Mouse (Mus musculus) large intestine, adult 2 months (tissue): Measurements from ENCODE around the gene Fblim1. TPM values are rescaled to one million over a fixed set of nuclear protein-coding genes. Genes with fewer than 3 reads are reported as not detected.

Experiments
- DNase-seq: peaks from one replicate; pipeline ENCODE4 v3.0.0-alpha.2; 2012; ENCODE audit warnings: low read depth, low spot score
- WGBS: fragments of 180-500 bp; shearing (Covaris S2); methylation state at CpG from one replicate; pipeline ENCODE4 v1.1.7; 2018; 5-methylcytosine and 5-hydroxymethylcytosine counted together
- polyA plus RNA-seq: library from polyadenylated mRNA; depleted of rRNA; stranded (reverse); fragments of >200 nt; gene quantifications from 2 replicates; pipeline ENCODE4 v1.2.3, GENCODE M21; 2012; rRNA removed

Gene Fblim1
- 68.0 and 133 TPM in 2 replicates for polyA plus RNA-seq

DNA sequence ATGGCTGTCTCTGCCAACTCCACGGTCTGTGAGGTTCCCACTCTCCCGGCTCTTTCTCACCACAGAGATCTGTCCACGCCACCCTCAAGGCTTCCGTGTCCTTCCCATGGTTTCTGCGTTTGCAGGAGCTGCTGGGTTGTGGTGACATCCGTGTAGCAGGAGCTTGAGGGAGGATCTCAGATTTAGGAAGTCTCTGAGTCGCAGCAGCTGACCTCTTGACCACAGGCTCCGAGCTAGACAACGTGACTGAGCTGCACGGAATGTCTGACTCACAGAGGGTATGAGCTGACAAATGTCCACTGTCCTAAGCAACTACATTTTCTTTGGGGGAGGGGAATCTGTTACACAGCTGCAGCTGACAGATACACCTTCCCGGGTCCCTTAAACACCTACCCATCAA is at the start of gene Fblim1:
Gene Fblim1 (minus strand): TSS at position 236 of the 400 bp plus-strand sequence.
- no peak for DNase-seq
- 75% methylated on average over 11 of the region's 11 CpGs for WGBS

DNA sequence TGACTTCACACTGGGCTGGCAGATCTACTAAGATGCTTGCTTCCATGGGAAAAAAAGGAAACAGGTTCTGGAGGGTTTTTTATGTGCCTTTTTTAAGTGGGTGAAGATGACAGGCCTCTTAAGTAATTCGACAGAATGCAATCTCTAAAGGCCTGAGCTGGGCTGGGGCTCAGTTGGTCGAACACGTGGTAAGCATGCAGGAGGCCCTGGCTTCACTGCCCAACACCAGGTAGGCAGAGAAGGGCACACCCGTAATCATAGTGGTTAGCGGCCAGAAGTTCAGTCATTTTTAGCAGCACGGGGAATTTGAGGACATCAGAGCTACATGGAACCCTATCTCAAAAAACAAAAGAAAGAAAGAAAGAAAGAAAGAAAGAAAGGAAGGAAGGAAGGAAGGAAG is 48.6 kb upstream of the Fblim1 start:
- no peak for DNase-seq
- 84% methylated on average over 6 of the region's 6 CpGs for WGBS

DNA sequence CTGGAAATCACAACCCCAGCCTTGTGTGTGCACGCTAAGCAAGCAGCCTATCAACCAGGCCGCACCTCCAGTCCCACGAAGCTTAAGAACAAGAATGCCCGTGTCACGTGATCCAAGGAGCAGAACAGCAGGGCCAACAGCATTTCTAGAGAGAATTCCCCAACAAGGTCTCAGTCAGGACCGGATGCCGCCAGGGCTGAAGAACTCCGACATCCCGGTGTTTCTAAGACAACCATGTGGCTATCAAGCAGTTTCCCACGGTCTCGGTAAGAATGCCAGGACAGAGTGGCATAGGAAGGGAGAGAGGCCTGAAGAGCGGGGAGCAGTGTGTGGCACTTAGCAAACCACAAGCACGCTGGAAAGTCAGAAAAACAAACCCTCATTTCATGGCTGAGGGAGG is 47.9 kb upstream of the Fblim1 start:
- DNase-seq = no peak
- 94% methylated on average over 13 of the region's 13 CpGs for WGBS

DNA sequence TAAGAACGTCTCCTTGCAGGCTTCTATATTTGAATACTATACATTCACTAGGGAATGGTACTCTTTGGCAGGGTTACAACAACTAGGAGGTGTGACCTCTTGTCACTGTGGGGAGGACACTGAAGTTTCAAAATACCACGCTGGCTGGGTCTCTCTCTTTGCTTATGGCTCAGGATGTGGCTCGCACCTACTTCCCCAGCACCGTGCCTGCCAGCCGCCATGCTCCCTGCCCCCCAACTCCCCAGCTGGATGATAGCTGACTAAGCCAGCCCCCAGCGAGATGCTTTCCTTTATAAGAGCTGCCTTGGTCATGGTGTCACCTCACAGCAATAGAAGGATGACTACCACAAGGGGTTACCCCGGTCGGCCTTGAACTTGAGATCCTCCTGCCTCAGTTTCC is 47.1 kb upstream of the Fblim1 start:
- WGBS = 83% methylated on average over 8 of the region's 8 CpGs
- no peak for DNase-seq

DNA sequence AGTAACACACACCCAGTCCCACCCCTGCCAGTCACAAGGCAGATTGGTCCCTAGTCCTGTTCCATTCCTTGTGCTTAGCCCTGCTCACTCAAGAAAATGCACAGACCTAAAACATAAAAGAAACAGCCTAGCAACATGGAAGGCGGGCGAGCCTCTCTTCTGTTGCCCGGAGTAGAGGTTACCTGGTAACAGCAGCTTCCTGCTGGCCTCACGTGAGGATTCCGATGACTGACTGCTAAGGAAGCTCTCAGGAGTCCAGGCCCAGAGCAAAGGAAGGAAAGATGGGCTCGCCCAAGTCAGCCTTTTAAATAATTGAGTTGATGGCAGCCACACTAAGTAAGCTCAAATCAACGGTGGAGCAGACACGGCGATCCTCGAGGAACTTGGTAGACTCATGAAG is 46.0 kb upstream of the Fblim1 start:
- 86% methylated on average over 10 of the region's 10 CpGs for WGBS

DNA sequence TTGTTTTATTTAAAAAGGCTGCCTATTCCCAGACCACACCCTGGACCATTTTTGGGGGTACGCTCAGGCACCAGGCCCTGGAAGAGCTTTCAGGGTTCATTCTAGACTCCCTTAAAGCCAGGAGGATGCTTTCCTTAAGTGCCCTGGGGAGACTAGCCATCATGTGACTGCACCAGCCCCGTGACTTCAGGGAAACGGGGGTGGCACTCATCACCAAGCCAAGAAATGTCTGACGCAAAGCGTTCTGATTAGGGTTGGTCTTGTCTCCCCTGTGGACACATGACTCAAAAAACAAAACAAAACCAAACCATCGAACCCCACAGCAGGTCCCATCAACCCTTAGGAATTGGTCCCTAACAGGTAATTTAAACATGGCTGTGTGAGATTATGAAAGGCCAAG is 45.4 kb upstream of the Fblim1 start:
- no peak for DNase-seq
- 85% methylated on average over 6 of the region's 6 CpGs for WGBS

More for the DNA sequence above, 46.0 kb upstream of the Fblim1 start:
- no peak for DNase-seq

DNA sequence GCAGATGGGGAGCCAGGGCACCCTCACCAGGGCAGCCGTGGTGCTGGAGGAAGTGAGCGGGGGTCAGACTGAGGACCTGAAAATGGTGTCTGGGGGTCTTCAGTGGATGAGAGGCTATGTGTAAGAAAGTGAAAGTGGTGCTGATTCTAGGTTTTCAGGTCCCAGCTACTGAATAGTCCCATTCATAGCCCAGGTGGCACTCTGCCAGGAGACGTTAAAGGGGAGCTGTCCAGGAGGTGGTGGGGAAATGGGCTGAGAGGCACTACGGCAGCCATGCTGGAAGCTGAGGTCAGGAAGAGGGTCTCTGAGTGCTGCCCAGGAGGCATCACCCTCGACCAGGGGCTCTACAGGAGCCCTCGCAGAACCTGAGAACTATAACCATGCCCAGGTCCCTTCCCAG is 43.3 kb upstream of the Fblim1 start:
- DNase-seq = no peak
- 59% methylated on average over 6 of the region's 6 CpGs for WGBS

DNA sequence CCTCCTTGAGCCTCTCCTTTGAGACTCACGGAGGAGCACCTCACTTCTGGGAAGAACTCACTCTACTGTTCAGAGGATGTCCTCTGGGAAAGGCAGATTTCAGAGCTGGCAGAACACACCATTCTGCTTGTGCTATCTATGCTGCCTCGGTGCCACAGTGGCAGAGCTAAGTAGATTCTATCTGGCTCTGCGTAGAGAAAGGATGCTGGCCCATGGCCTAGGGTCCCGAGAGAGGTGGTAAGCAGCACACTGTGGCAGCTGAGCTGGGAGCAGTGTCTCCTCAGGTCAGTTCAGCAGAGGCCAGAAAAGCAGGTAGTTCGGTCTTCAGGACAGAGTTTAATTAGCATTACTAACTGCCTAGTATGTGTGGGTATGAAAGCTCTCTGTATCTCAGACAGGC is 42.4 kb upstream of the Fblim1 start:
- 96% methylated on average over 5 of the region's 5 CpGs for WGBS
- no peak for DNase-seq

DNA sequence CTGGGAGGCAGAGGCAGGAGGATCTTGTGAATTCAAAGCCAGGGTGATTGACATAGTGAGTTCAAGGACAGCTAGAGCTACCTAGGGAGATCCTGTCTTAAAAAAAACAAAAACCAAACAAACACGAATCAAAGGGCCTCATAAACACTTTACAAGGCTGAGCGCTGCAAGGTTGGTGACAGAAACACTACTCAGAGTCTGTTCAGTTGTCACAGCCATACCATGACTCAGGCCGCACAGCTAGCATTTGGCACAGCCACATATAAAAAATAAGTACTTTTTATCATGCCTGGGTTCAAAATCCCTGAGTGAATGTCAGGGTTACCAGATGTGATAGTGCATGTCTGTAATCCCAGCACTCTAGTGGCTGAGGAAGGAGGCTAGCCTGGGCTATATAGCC is 41.3 kb upstream of the Fblim1 start:
- DNase-seq = no peak
- WGBS = 65% methylated on average over 3 of the region's 3 CpGs

DNA sequence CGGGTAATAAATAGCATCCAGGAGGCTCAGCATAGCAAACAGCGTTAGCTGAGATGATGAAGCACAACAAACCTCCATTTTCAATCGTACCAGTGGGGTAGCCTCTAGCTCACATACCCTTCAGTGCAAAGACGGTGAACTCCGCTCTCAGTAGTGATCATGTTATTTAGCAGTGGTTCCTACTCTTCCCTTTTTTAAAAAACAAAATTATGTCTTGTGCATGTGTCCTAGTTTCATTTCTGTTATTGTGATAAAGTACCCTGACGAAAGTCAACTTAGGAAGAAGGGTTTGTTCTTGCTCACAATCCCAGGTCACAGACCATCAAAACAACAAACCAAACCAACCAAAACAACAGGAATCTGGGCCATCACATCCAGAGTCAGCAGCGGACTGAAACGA is 40.1 kb upstream of the Fblim1 start:
- 93% methylated on average over 8 of the region's 8 CpGs for WGBS
- no peak for DNase-seq

DNA sequence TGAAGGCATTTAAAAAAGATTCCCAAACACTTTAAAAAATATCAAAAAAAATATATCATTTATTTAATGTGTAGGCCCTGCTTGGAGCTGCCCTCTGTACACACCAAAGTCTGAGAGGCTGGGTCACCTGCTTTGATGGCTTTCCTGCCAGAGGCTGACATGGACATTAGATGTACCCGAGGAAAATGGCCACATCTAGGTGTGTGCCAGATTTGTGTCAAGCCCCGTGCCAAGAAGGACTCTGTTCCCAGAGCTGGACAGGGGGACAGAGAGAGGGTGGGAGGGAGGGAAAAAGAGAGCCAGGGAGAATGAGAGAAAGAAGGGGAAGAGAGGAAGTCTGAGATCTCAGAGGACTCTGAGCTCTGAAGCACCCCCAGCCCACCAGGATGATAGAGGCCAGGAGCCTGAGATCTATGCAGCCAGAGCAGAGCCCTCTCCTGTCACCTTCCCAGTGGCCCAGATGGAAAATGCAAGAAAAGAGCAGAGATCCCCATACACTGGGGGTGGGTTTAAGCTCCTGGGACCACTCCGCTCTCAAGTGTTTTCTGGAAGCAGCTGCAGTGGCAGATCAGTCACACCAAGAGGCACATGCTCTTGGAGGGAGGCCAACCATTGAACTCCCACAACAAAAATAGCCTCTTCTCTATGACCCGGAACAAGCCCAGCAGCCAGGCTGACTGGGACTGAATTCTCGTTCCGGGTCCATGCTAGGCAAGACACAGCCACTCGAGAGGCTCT is 37.4 kb upstream of the Fblim1 start:
- DNase-seq = no peak
- 38% methylated on average over 7 of the region's 7 CpGs for WGBS

DNA sequence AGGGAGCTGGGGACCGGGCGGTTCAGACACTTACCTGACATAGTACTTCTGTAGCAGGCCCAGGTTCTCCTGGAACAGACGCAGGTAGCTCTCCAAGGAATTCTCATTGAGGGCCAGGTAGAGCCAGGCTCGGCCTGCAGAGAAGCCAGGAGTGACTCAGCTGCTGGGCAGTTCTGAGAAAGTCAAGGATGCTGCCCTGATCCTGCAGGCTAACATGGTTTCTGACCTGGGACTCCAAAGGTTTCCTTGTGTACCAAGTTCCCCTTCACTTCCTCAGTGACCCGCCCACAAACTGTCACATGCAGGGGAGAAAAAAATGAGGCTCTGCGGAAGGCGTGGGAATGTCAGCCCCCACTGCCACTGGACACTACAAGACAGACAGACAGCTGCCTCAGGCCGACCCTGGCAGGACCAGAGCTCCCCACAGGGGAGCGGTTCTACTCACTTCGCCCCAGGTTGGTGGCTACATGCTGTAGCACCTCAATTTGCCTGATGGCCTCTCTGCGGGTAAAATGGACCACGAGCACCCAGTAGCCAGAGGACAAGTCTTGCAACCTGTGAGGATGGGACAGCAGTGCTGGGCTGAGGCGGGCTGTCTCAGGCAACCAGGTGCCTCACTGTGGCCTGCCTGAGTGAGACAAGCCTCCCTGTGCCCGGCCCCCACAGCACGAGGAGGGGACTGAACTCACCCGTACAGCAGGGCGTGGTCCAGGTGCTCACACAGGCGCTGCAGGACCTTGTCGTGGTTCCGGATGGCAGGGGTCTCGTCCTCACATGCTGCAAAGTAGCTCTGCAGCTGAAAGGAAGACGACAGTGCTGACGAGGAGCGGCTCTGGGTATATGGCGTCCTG is 36.3 kb upstream of the Fblim1 start:
- no peak for DNase-seq
- 82% methylated on average over 25 of the region's 25 CpGs for WGBS

DNA sequence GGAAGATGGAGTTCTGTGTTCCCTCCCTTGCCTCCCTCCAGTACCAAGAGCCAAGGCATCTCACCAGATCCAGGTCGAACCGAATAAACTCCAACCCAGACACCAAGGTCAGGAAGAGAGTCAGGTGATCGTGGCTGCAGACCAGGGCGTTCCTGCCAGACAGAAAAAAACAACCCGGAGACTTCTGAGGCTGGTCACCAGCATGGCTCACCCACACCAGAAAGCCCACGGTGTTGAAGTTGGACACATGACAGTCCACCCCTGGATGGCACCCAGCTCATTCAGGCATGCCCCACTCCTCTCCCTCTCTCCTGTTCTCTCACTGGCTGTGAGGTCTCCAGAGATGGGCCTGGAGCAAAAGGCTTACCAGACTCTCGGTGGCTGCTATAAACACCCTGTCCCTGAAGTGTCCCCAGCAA is 35.5 kb upstream of the Fblim1 start:
- WGBS = 84% methylated on average over 7 of the region's 7 CpGs
- DNase-seq = no peak

DNA sequence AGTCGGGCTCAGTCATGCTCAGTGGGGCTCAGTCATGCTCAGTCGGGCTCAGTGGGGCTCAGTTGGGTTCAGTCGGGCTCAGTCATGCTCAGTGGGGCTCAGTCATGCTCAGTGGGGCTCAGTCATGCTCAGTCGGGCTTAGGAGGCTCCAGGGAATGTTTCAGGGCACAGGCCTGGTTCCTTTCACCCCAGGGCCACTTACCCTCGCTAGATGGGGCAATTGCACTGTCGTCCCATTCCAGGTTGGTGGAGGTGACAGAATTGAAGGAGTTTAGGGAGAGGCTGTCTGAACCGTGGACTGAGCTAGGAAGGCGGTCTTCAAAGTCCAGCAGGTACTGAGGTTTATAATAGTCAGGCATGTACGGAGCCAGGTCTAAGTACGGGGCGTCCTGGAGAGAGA is 33.6 kb upstream of the Fblim1 start:
- no peak for DNase-seq
- 75% methylated on average over 11 of the region's 11 CpGs for WGBS

DNA sequence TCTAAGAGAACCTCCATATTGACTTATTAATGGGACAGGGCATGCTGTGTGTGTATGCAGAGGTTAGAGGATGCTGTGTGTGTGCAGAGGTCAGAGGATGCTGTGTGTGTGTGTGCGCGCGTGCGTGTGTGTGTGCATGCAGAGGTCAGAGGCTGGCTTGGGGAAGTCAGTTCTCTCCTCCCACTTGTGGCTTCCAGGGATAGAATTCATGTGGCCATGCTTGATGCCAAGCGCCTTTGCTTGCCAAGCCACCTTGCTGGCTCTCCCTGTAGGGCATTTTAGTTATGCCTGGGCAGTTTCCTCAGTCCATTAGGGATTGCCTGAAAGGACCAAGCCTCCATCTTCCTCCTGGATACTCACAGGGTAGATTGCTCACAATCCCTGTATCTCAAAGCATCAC is 30.8 kb upstream of the Fblim1 start:
- no peak for DNase-seq
- 97% methylated on average over 5 of the region's 5 CpGs for WGBS

DNA sequence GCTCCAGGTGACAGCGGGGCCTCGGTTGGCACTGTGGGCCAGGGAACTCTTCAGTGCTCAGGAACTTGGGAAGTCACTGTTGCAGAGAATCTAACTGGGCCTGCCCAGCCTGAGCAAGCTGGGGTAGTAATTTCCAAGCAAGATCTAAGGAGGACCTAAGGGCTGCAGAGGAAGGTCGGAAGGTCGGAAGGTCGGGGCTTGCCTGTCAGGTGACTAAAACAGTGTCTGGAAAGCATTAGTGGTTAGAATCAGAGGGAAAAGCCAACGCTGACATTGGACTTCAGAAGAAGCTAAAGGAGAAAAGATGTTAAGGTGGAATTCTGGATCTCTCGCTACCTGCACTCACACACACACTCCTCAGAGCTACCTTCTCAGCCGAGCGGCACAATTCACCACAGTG is 30.1 kb upstream of the Fblim1 start:
- DNase-seq = no peak

DNA sequence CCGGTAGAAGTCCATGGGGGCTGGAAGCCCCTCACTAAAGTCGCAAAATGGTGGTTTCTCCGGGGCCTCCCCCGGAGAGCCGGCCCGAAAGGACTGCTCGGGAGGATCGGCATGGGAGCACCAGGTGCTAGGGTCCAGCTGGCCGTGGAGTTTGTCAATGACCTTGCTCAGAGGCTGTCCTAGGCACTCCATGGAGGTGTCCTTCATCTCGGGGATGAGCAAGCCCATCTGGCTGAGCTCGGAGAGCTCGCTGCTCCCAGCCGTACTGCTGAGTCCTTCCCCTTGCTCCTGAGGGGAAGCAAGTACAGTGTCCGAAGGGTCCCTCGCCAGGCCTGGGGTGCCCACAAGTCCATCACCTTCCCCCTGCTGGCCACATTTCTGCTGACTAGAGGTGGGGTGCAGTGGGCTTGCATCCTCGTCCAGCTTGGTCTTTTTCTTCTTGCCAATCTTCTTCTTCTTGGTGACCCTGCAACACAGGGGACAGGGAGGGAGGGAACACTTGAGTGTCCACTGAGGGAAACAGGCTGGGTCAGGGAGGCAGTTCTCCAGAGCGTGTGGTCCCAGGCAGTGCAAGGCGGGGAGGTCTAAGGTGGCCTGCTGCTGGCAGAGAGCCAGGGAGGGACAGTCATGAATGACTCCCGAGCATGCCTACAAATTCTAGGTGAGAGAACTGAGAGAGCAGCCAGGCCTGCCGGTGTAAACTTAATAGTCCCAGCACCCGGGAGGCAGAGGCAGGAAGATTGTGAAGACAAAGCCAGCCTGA is 26.4 kb upstream of the Fblim1 start:
- DNase-seq = no peak
- 89% methylated on average over 21 of the region's 21 CpGs for WGBS

More for the DNA sequence above, 30.1 kb upstream of the Fblim1 start:
- 82% methylated on average over 9 of the region's 9 CpGs for WGBS

DNA sequence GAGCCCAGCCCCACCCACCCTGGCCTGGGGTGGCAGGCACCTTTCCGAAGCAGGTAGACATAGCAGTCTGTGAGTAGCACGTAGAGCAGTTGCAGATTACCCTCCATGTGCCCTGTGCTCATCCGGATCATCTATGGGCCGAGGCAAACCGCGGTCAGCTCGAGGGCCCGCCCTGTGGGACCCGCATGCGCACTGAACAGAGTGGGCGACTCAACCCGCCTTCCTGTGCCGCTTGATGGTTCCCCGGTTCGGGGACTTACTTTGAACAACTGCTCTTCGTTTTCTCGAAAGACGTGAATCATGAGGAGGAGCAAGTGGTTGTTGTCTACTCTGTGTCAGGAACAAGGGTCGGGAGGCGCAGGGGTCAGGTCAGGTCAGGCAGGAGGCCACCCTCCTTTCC is 25.4 kb upstream of the Fblim1 start:
- DNase-seq = no peak
- 94% methylated on average over 20 of the region's 20 CpGs for WGBS

DNA sequence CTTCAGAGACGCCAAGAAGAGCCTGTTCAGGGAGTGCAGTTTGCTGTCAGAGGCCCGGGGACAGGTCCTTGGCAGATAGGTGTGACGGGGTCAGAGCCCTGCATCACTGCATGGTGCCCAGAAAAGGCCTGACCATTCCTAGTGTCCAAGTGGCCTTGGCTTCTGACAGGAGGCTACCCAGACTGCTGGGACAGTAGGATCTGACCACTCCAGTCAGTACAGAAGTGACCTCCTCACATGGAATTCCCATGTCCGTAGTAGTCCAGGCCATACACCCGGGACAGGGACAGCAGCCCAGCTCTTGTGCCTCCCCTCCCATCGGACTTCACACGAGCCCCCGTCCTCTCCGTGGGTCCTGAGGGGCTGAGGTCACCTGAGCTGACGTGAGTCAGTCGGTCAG is 24.1 kb upstream of the Fblim1 start:
- WGBS = 90% methylated on average over 11 of the region's 11 CpGs
- no peak for DNase-seq

DNA sequence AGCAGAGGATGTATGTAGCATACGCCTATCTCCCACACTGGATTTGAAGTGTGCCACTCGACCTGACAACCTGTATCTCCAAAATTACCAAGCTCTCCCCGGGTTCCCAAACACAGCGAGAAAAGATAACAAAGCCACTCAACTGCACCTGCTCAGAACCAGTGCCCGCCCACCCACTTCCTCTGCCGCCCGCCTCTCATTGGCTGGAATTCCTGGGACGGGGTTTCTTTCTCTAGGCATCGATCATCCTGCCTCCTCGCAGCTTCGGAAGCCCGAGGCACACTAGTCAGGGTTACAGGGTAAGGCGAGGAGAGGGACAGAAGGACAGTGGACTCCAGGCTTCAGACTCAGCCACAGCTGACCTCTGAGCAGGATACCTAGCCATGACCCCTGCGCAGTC is 22.8 kb upstream of the Fblim1 start:
- 86% methylated on average over 14 of the region's 14 CpGs for WGBS
- DNase-seq = no peak
